Mouse (Mus musculus) stomach, postnatal 0 days (tissue): ENCODE measurements around the gene Gpr119. TPM values are rescaled to one million over a fixed set of nuclear protein-coding genes. Genes with fewer than 3 reads are reported as not detected.

ENCODE experiments used
- ATAC-seq: fragments of 200-750 bp; cut with Nextera tagmentation; 2 replicates; pipeline ENCODE4 v1.8.0; 2017; ENCODE audit not compliant: low FRiP score, low TSS enrichment
- DNase-seq: peaks from one replicate; pipeline ENCODE4 v3.0.0-alpha.2; 2016; ENCODE audit warnings: low spot score
- H3K27ac ChIP-seq: fragments of 300-500 bp; sonication (generic); replicated peaks from 2 replicates; pipeline ENCODE4 v1.5.1; 2014; ENCODE audit warnings: mild to moderate bottlenecking, control low read depth
- H3K27me3 ChIP-seq: fragments of 300-500 bp; sonication (generic); 2 replicates; pipeline ENCODE4 v1.6.1; 2014; ENCODE audit warnings: low read length; ENCODE audit not compliant: control insufficient read depth, insufficient read depth
- H3K36me3 ChIP-seq: fragments of 300-500 bp; sonication (generic); 2 replicates; pipeline ENCODE4 v1.6.1; 2014; ENCODE audit warnings: low read length, mixed read lengths; ENCODE audit not compliant: control insufficient read depth, insufficient read depth
- H3K4me1 ChIP-seq: fragments of 300-500 bp; sonication (generic); replicated peaks from 2 replicates; pipeline ENCODE4 v1.6.1; 2014; ENCODE audit warnings: antibody characterized with exemption; ENCODE audit not compliant: control insufficient read depth, insufficient read depth
- H3K4me2 ChIP-seq: fragments of 300-500 bp; sonication (generic); replicated peaks from 2 replicates; pipeline ENCODE4 v1.6.1; 2014; ENCODE audit warnings: low read depth, mild to moderate bottlenecking, control low read depth, moderate library complexity
- H3K4me3 ChIP-seq: fragments of 300-500 bp; sonication (generic); 2 replicates; pipeline ENCODE4 v1.5.1; 2014; ENCODE audit warnings: low read depth, low read length, control low read depth
- H3K9ac ChIP-seq: fragments of 300-500 bp; sonication (generic); 2 replicates; pipeline ENCODE4 v1.6.1; 2014; ENCODE audit warnings: mild to moderate bottlenecking, low read length, control low read depth, mixed read lengths
- H3K9me3 ChIP-seq: fragments of 300-500 bp; sonication (generic); 2 replicates; pipeline ENCODE4 v1.6.1; 2016; ENCODE audit warnings: low read length; ENCODE audit not compliant: control insufficient read depth
- CTCF ChIP-seq: IDR thresholded peaks from 2 replicates; pipeline ENCODE4 v1.5.1; 2016; ENCODE audit warnings: antibody characterized with exemption, low read depth, mild to moderate bottlenecking, moderate library complexity
- EP300 ChIP-seq: optimal IDR thresholded peaks from 2 replicates; pipeline ENCODE3; 2016; ENCODE audit warnings: antibody characterized with exemption
- WGBS: fragments of 180-500 bp; shearing (Covaris S2); extraction: QIAGEN DNeasy Blood & Tissue Kit; methylation state at CpG from one replicate; pipeline ENCODE4 v1.1.7; 2014; 5-methylcytosine and 5-hydroxymethylcytosine counted together
- polyA plus RNA-seq: library from polyadenylated mRNA; unstranded; fragments of >200 nt; fragmentation: Nextera tagmentation; extraction: Ambion mirVana; gene quantifications from 2 replicates; pipeline ENCODE4 v1.2.1, GENCODE M21; 2015

Gpr119 gene
- polyA plus RNA-seq, 1 experiment from 2014 or later: not detected

- no peak for TF ChIP-seq EP300
- TF ChIP-seq CTCF: peak; percentile 75
- no peak overlapping the region for H3K9ac ChIP-seq
- no peak overlapping the region for H3K4me2 ChIP-seq
- no peak for ATAC-seq
- H3K27ac ChIP-seq: no peak overlapping the region
- no peak overlapping the region for H3K4me3 ChIP-seq
- H3K27me3 ChIP-seq: no peaks in the 10 kb centered on the region
- WGBS: 15% methylated on average over 3 of the region's 3 CpGs
- H3K9me3 ChIP-seq: no peaks in the 10 kb centered on the region
- no peaks in the 10 kb centered on the region for H3K4me1 ChIP-seq
- DNase-seq: peak; percentile 29
- H3K36me3 ChIP-seq: no peaks in the 10 kb centered on the region
These were observed 9.2 kb upstream of the Gpr119 start for GRCm38 (mm10) chrX:48683451-48683850.

- Histone ChIP-seq H3K36me3 (no peaks in the 10 kb centered on the region), H3K4me2 (no peak overlapping the region), H3K27me3 (no peaks in the 10 kb centered on the region), H3K4me3 (no peak overlapping the region), H3K27ac (no peak overlapping the region), H3K9me3 (no peaks in the 10 kb centered on the region), H3K9ac (no peak overlapping the region), H3K4me1 (no peaks in the 10 kb centered on the region)
- no peak for ATAC-seq
- TF ChIP-seq CTCF (no peak), EP300 (no peak)
- DNase-seq: no peak
- 47% methylated on average over 3 of the region's 3 CpGs for WGBS
These were observed 2.6 kb downstream of the Gpr119 start for GRCm38 (mm10) chrX:48671714-48672113.

GRCm38 (mm10) chrX:48669588-48669987 lies 4.7 kb downstream of the Gpr119 start:
- 70% methylated on average over 3 of the region's 3 CpGs for WGBS
- H3K4me2 ChIP-seq: no peak overlapping the region
- no peak overlapping the region for H3K4me3 ChIP-seq
- no peak overlapping the region for H3K27ac ChIP-seq
- no peaks in the 10 kb centered on the region for H3K36me3 ChIP-seq
- H3K9me3 ChIP-seq: no peaks in the 10 kb centered on the region
- H3K27me3 ChIP-seq: no peaks in the 10 kb centered on the region
- ATAC-seq (no peak), DNase-seq (no peak)
- TF ChIP-seq EP300 (no peak), CTCF (peak; percentile 25; the same call in 1 of the 2 replicates)
- H3K9ac ChIP-seq: no peak overlapping the region
- no peaks in the 10 kb centered on the region for H3K4me1 ChIP-seq

- Histone ChIP-seq H3K36me3 (no peaks in the 10 kb centered on the region), H3K4me2 (no peak overlapping the region), H3K27me3 (no peaks in the 10 kb centered on the region), H3K4me1 (no peaks in the 10 kb centered on the region), H3K4me3 (no peak overlapping the region), H3K27ac (no peak overlapping the region), H3K9me3 (no peaks in the 10 kb centered on the region), H3K9ac (no peak overlapping the region)
- DNase-seq: no peak
- 37% methylated on average over 6 of the region's 6 CpGs for WGBS
- TF ChIP-seq EP300 (no peak), CTCF (no peak)
- no peak for ATAC-seq
These were observed 7.5 kb downstream of the Gpr119 start for GRCm38 (mm10) chrX:48666807-48667206.

GRCm38 (mm10) chrX:48644122-48644521 lies 30.2 kb downstream of the Gpr119 start:
- DNase-seq: peak; percentile 17
- Histone ChIP-seq H3K27me3 (no peaks in the 10 kb centered on the region), H3K9ac (no peak overlapping the region), H3K4me1 (no peaks in the 10 kb centered on the region), H3K4me3 (no peak overlapping the region), H3K4me2 (no peak overlapping the region), H3K9me3 (no peaks in the 10 kb centered on the region), H3K36me3 (no peaks in the 10 kb centered on the region), H3K27ac (no peak overlapping the region)
- 87% methylated on average over 2 of the region's 2 CpGs for WGBS
- TF ChIP-seq EP300 (no peak), CTCF (peak; percentile 66)
- no peak for ATAC-seq

- TF ChIP-seq CTCF (peak; percentile 41), EP300 (no peak)
- no peak overlapping the region for H3K9ac ChIP-seq
- no peak for DNase-seq
- H3K4me1 ChIP-seq: no peaks in the 10 kb centered on the region
- H3K27ac ChIP-seq: no peak overlapping the region
- ATAC-seq: no peak
- H3K4me3 ChIP-seq: no peak overlapping the region
- H3K27me3 ChIP-seq: no peaks in the 10 kb centered on the region
- 74% methylated on average over 2 of the region's 2 CpGs for WGBS
- H3K36me3 ChIP-seq: no peaks in the 10 kb centered on the region
- H3K4me2 ChIP-seq: no peak overlapping the region
- no peaks in the 10 kb centered on the region for H3K9me3 ChIP-seq
These were observed 37.2 kb downstream of the Gpr119 start for GRCm38 (mm10) chrX:48637032-48637431.
